Mouse (Mus musculus): ENCODE measurements around the gene Lypd5. TPM values are rescaled to one million over a fixed set of nuclear protein-coding genes. Genes with fewer than 3 reads are reported as not detected.
A peak's percentile ranks its signal among the peaks of the same experiment; 100 is the strongest.

The Lypd5 gene
- total and polyA plus RNA-seq, 2 experiments from 2014 or later = not detected

DNA sequence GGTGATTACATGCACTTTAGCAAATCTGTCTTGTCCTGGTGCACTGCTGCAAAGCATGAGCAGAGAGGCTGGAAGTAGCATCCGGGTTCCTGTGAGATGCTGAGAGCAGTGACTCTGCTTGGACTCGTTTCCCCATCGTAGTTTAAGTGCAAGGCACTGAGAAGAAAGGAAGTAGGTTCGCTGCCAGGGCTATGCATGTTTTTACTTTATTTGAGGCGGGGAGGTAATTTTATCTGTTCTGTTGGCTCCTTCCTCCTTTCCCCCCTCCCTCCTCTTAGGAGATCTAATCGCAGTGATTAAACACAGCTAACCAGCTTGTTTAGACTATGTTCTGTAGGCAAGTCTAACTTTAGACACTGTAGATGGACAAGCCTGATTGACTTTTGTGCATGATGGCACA, 30.1 kb upstream of the Lypd5 start:
- Histone ChIP-seq H3K9me3 (replicated peaks; ENCODE audit: control insufficient read depth, low read length) (peaks cover 3% of the 10 kb centered on the region; the same call in 1 of the 2 replicates), H3K27me3 (ENCODE audit: control insufficient read depth, insufficient read depth, low read length) (no peaks in the 10 kb centered on the region), H3K4me1 (ENCODE audit: control insufficient read depth, insufficient read depth) (peaks cover 4% of the 10 kb centered on the region; the same call in 1 of the 2 replicates), H3K4me3 (ENCODE audit: low read depth, low read length) (no peak overlapping the region), H3K4me2 (ENCODE audit: low read depth, low read length) (no peak overlapping the region), H3K9ac (replicated peaks; ENCODE audit: low read depth, low read length) (no peak overlapping the region), H3K27ac (ENCODE audit: low read depth) (no peak overlapping the region), H3K36me3 (replicated peaks; ENCODE audit: control insufficient read depth, insufficient read depth, low read length) (no peaks in the 10 kb centered on the region)
- no peak for DNase-seq (ENCODE audit: low spot score)
- TF ChIP-seq EP300 (IDR thresholded peaks at IDR 0.05; ENCODE audit: low read depth) (no peak), CTCF (IDR thresholded peaks at IDR 0.05; ENCODE audit: low read depth) (no peak)
- WGBS = 52% methylated on average over 6 of the region's 6 CpGs
- no peak for ATAC-seq (ENCODE audit: insufficient read depth, low read depth)

DNA sequence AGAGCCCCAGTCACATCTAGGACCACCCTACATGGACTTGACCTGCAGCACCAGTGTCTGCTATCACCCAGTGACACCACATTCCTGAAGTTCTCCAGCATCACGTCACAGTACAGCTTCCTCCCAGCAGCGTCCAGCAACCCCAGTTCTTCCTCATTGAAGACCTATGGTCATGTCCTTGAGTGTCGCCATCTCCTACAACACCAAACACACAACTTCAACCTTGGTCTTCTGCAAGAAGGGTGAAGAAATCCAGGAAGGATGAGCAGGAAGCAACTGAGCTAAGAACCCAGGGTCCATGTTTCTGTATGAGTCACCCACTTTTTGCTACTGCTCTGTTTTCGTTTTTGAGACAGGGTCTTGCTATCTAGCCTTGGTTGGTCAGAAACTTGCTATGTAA, 26.4 kb upstream of the Lypd5 start:
- TF ChIP-seq CTCF (IDR thresholded peaks at IDR 0.05; ENCODE audit: low read depth) (no peak), EP300 (IDR thresholded peaks at IDR 0.05; ENCODE audit: low read depth) (no peak)
- H3K4me2 ChIP-seq (ENCODE audit: low read depth, low read length) = no peak overlapping the region
- WGBS = 63% methylated on average over 4 of the region's 4 CpGs
- H3K36me3 ChIP-seq (replicated peaks; ENCODE audit: control insufficient read depth, insufficient read depth, low read length) = no peaks in the 10 kb centered on the region
- no peak overlapping the region for H3K9ac ChIP-seq (replicated peaks; ENCODE audit: low read depth, low read length)
- no peak overlapping the region for H3K4me3 ChIP-seq (ENCODE audit: low read depth, low read length)
- H3K4me1 ChIP-seq (ENCODE audit: control insufficient read depth, insufficient read depth) = no peaks in the 10 kb centered on the region
- DNase-seq (ENCODE audit: low spot score) (no peak), ATAC-seq (ENCODE audit: insufficient read depth, low read depth) (no peak)
- H3K9me3 ChIP-seq (replicated peaks; ENCODE audit: control insufficient read depth, low read length) = peaks cover 10% of the 10 kb centered on the region; the same call in 1 of the 2 replicates
- H3K27me3 ChIP-seq (ENCODE audit: control insufficient read depth, insufficient read depth, low read length) = peaks cover 5% of the 10 kb centered on the region; the same call in 1 of the 2 replicates
- no peak overlapping the region for H3K27ac ChIP-seq (ENCODE audit: low read depth)

DNA sequence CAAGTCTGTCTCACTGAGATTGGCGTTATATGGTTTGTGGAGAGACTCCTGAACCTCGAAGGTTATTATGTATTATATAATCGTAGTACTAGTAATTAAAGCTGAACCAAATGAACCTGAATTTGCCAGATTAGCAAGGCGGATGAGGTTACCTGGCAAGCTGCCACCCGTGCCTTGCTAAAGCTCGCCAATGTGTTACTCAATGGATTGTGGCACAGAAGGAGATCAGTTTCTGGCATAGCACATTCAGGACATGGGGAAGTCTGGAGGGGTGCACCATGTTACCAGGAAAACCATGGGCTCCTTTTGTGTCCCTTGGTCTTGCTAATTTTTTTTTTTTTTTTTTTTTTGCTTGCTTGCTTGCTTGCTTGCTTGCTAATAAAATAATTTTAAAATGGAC, 23.8 kb upstream of the Lypd5 start:
- DNase-seq (ENCODE audit: low spot score) (no peak), ATAC-seq (ENCODE audit: insufficient read depth, low read depth) (no peak)
- Histone ChIP-seq H3K4me2 (ENCODE audit: low read depth, low read length) (peak overlapping the region; percentile 60; the same call in 1 of the 2 replicates), H3K9ac (replicated peaks; ENCODE audit: low read depth, low read length) (no peak overlapping the region), H3K9me3 (replicated peaks; ENCODE audit: control insufficient read depth, low read length) (peaks cover 10% of the 10 kb centered on the region; the same call in 1 of the 2 replicates), H3K27me3 (ENCODE audit: control insufficient read depth, insufficient read depth, low read length) (peaks cover 5% of the 10 kb centered on the region; the same call in 1 of the 2 replicates), H3K4me1 (ENCODE audit: control insufficient read depth, insufficient read depth) (no peaks in the 10 kb centered on the region), H3K27ac (ENCODE audit: low read depth) (no peak overlapping the region), H3K36me3 (replicated peaks; ENCODE audit: control insufficient read depth, insufficient read depth, low read length) (no peaks in the 10 kb centered on the region), H3K4me3 (ENCODE audit: low read depth, low read length) (peak overlapping the region; percentile 31; the same call in 1 of the 2 replicates)
- 85% methylated on average over 6 of the region's 6 CpGs for WGBS
- no peak for TF ChIP-seq EP300 (IDR thresholded peaks at IDR 0.05; ENCODE audit: low read depth)

DNA sequence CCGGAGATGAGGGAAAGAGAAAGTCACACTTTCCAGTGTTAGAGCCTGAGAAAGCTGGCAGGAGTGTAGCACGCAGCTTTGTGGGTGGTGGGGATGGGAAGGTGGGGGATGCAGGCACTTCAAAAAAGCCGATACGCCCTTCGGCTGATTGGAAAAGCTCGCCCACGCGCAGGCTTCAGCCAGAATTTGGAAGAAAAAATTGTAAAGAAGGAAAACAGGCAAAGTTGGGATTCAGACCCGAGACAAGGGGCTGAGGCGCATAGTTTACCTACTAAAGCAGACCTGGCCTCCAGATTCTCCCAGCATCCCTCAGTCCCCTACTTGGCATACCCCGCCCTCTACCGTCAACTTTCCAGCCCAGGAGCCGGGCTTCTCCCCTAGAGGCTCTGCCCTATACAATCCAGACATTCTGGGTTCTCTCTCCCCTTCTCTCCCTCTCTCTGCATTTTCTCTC, 23.3 kb upstream of the Lypd5 start:
- H3K27ac ChIP-seq (ENCODE audit: low read depth) = no peak overlapping the region
- no peaks in the 10 kb centered on the region for H3K36me3 ChIP-seq (replicated peaks; ENCODE audit: control insufficient read depth, insufficient read depth, low read length)
- H3K9ac ChIP-seq (replicated peaks; ENCODE audit: low read depth, low read length) = no peak overlapping the region
- peak overlapping the region; percentile 60 for H3K4me2 ChIP-seq (ENCODE audit: low read depth, low read length)
- H3K9me3 ChIP-seq (replicated peaks; ENCODE audit: control insufficient read depth, low read length) = peaks cover 10% of the 10 kb centered on the region; the same call in 1 of the 2 replicates
- no peaks in the 10 kb centered on the region for H3K4me1 ChIP-seq (ENCODE audit: control insufficient read depth, insufficient read depth)
- 4% methylated on average over 13 of the region's 13 CpGs for WGBS
- ATAC-seq (ENCODE audit: insufficient read depth, low read depth) (no peak), DNase-seq (ENCODE audit: low spot score) (no peak)
- H3K4me3 ChIP-seq (ENCODE audit: low read depth, low read length) = peak overlapping the region; percentile 31
- TF ChIP-seq EP300 (IDR thresholded peaks at IDR 0.05; ENCODE audit: low read depth) = no peak
- no peak for TF ChIP-seq CTCF (IDR thresholded peaks at IDR 0.05; ENCODE audit: low read depth)
- H3K27me3 ChIP-seq (ENCODE audit: control insufficient read depth, insufficient read depth, low read length) = peaks cover 5% of the 10 kb centered on the region; the same call in 1 of the 2 replicates

DNA sequence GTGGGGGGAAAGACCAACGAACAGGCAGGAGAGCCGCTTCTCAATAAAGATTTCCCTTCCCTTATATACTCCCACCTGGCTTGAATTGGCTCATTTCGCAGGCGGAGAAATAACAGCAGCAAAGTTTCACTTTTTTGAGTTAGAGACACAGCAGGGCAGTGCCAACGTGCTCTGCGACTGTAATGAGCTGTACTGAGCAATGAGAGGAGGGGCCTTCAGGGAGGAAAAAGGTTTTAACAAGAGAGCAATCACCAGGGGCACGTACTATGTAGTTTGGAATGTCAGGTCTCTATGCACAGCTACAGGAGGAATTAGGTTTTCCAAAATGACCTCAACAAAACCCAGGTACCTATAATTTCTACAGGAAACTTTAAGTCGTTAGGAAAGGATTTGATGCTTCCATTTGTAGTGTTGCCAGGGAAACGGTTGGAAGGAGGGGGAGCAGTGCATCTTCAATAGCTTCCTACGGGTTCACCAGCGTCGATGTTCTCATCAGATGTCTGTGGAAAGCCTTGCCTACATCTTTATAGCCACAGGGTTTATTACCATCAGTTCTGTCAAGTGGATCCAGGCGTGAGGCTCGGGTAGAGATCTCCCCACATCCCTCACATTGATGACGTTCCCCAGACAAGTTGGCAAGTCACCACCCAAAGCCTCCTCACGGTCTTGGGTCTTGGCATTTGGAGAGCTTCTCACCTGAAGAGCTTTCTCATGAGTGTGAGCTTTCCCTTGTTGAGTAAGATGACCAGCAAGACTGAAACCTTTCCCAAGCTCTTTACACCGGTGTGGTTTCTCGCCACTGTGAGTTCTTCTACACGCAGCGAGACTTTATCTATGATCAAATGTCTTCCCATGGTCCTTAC, 22.5 kb upstream of the Lypd5 start:
- Histone ChIP-seq H3K4me1 (ENCODE audit: control insufficient read depth, insufficient read depth) (no peaks in the 10 kb centered on the region), H3K9me3 (replicated peaks; ENCODE audit: control insufficient read depth, low read length) (peaks cover 10% of the 10 kb centered on the region; the same call in 1 of the 2 replicates), H3K36me3 (replicated peaks; ENCODE audit: control insufficient read depth, insufficient read depth, low read length) (no peaks in the 10 kb centered on the region), H3K4me3 (ENCODE audit: low read depth, low read length) (peak overlapping the region; percentile 31), H3K27ac (ENCODE audit: low read depth) (no peak overlapping the region), H3K27me3 (ENCODE audit: control insufficient read depth, insufficient read depth, low read length) (peaks cover 5% of the 10 kb centered on the region; the same call in 1 of the 2 replicates), H3K9ac (replicated peaks; ENCODE audit: low read depth, low read length) (no peak overlapping the region), H3K4me2 (ENCODE audit: low read depth, low read length) (peak overlapping the region; percentile 60)
- no peak for TF ChIP-seq CTCF (IDR thresholded peaks at IDR 0.05; ENCODE audit: low read depth)
- no peak for TF ChIP-seq EP300 (IDR thresholded peaks at IDR 0.05; ENCODE audit: low read depth)
- ATAC-seq (ENCODE audit: insufficient read depth, low read depth) = no peak
- 49% methylated on average over 20 of the region's 20 CpGs for WGBS
- no peak for DNase-seq (ENCODE audit: low spot score)
